Mouse (Mus musculus): Measurements from ENCODE around the gene Gm3685. TPM values are rescaled to one million over a fixed set of nuclear protein-coding genes. Genes with fewer than 3 reads are reported as not detected.

The Gm3685 gene
- not detected in 4 replicates for total RNA-seq (2023; ENCODE audit: inconsistent age)

DNA sequence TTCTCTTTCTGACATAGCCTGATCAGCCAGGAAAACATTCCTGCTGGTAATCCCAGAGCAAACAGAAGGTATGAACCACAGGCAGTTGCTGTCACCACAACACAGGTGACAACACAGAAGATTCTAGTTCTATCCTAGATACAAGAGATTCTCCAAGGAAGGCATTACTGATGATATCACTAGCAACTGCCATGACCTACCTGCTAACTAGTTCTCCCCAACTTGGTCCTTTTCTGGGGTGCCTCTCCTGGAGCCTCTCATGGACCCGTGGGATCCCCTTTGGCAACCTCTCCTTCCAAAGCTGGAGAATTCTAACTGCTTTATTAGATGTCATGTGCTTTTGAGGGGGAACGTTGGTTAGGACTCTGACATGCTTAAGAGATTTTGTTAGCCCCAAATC is at the start of gene Gm3685:
Gene Gm3685 (minus strand): TSS at position 101 of the 400 bp plus-strand sequence.

DNA sequence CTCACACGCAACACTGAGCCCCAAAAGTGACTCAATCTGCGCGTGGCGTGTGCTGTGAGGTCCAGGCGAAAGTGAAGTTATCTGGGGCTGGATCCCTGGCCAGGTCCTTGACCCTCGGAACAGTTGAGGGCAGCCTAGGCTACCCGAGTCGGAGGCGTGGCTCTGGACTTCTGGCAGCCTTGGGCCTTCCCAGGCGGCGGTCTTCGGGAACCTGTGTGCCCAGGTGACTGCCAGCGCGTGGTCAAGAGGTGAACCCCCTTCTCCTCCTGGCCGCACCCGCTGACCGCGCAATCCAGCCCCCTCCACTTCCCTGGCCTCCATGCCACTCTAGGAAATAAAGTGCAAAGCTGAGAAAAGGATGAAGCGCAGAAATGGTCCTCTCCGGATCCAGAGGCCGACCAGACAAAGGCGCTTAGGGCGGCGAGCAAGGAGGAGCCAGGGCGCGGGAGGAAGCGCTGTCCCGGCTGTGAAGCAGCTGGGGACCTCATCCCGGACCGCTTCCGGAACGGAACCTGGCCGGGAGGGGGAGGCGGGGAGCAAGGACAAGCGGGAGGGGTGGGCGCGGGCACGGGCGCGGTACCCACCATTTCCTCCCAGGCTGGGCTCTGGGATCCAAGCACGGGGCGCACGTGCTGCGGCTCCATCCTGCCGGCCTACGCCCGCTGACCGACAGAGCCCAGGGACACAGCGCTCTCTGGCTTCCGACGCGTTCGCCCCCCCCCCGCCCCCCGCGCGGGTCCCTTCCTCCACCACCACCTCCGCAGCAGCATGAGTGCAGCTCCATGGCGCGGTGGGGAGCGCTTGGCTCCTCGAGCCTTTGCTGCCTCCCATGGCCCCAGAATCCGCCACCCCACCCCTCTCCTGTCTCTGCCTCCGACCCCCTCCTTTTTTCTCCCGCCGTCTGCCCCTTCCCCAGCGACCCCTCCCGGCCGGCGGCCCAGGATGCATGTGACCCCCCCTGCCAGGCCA is 17.7 kb downstream of the Gm3685 start, which contains the start of gene Gm10406:
Gene Gm10406 (minus strand): TSS at position 669 of the 969 bp plus-strand sequence.

Other genes starting within 250 kb of the Gm3685 start
- gene Gm3642, start 204.7 kb downstream of the Gm3685 start, total RNA-seq (2023; ENCODE audit: inconsistent age): not detected in 4 replicates
- gene Gm3667, start 155.0 kb downstream of the Gm3685 start, total RNA-seq (2023; ENCODE audit: inconsistent age): not detected in 4 replicates
- not detected in 4 replicates for gene Gm6356, start 71.2 kb downstream of the Gm3685 start, total RNA-seq (2023; ENCODE audit: inconsistent age)
- not detected in 4 replicates for gene Gm10406, start 17.5 kb downstream of the Gm3685 start, total RNA-seq (2023; ENCODE audit: inconsistent age)
- gene Gm3696, start 55.7 kb upstream of the Gm3685 start, total RNA-seq (2023; ENCODE audit: inconsistent age): not detected in 4 replicates
- not detected in 4 replicates for gene Gm6676, start 80.4 kb upstream of the Gm3685 start, total RNA-seq (2023; ENCODE audit: inconsistent age)
- gene Gm3512, start 129.6 kb upstream of the Gm3685 start, total RNA-seq (2023; ENCODE audit: inconsistent age): not detected in 4 replicates
- gene Gm16434, start 149.6 kb upstream of the Gm3685 start, total RNA-seq (2023; ENCODE audit: inconsistent age): not detected in 4 replicates
- gene Gm3727, start 219.7 kb upstream of the Gm3685 start, total RNA-seq (2023; ENCODE audit: inconsistent age): not detected in 4 replicates

All from B cell, adult (primary cell).